Mouse (Mus musculus) right cerebral cortex, adult 2 months (tissue): ENCODE measurements around the gene Ncoa3.

Experiments
- DNase-seq, 2 experiments: peaks; one replicate each; pipeline ENCODE4 v3.0.0; 2021 to 2022; ENCODE audit warnings: low spot score in 2 of 2

The Ncoa3 gene

DNA sequence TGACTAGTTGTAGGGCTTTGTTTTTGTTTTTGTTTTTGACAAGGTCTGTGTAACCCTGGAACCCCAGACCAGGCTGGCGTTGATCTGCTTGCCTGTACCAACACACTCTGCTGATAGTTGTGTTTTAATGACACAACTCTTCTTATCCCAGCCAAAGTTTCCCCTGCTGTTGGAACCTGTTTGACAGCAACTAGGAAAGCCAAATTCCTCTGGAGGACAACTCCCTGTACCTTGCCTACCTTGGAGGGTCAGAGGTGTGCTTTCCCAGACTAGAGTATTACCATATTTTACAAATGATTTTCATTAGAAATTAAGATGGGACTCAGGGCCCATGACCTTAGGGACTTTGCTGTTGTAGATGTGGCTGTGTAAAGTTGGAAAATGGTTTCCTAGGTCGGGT is 9.3 kb downstream of the Ncoa3 start:
- no peak for DNase-seq

DNA sequence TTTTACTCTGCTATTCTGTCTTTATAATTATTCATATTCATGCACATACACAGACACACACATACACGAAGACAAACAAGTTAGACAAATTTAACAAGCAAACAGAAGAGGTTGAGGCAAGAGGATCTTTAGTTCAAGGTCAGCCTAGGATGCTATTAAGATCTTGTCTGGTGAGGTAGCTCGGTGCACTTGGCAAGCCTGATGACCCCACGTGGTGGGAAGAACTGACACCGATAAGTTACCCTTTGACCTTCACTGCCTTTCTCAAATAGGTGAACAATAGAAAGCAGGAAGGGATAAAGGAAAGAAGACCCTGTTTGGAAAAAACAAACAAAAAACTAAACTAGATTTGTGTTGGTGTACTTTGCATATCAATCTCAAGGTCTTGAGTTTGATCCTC is 10.0 kb downstream of the Ncoa3 start:
- DNase-seq: no peak

DNA sequence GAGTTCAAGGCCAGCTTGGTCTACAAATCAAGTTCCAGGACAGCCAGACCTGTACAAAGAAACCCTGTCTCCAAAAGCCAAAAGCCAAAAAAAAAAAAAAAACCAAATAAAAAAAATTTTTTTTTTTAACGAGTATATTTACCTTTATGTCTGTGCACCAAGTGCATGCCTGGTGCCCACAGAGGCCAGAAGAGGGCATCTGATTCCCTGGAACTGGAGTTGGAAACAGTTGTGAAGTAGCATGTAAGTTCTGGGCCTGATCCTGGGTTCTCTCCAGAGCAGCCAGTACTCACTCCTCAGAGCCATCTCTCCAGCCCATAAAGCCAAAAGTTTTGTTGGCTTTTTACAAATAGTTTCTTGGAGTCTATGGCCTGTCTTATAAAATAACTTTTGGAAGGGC is 10.6 kb downstream of the Ncoa3 start:
- DNase-seq: no peak

DNA sequence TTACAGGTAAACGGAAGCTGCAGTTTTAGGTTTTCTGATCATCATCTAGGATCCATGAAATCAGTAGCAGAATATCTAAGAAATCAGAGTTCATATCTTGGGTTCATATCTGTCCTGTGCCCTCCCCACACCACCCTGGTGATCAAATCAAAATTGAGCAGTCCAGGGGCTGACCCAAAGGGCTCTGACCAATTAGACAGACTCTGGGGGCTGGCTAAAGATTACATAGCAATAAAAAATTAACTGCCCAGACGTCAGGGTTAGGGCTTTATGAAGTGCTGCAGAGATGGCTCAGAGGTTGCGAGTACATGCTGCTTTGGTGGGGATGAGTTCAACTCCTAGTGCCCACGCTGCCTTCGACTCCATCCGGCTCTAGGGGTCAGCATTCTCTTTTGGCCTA is 14.6 kb downstream of the Ncoa3 start:
- DNase-seq: no peak

DNA sequence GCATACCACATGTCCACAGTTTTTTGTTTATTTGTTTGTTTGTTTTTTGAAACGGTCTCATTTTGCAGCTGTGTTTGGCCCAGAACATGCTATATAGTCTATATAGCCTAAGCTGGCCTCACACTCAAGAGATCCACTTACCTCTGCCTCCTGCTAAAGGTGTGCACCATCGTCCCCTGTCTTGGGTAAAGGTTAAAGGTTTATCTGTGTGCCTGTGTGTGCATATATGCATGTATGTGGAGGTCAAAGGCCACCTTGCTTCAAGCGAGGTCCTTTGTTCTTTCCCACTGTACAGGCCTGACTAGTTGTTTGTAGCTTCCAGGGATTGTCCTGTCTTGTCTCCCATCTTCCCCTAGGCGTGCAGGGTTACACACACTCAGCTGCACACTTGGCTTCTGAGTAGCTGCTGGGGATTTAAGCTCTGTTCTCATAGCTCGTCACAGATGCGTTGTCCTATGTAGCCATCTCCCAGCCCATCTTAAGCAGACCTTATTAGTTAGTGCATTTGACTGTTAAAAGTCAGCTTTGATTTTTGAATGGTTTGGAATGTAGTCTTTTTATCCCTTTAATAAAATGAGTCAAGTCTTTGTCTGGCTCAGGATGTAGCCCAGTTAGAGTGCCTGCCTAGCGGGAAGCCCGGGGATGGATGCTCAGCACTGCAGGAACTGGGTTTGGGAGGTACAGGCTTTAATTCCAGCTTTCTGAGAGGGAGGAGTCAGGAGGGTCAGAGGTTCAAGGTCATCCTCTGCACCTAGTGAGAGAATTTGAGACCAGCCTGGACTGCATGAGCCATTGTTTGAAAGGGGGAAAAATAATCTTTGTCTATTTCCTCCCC is 16.3 kb downstream of the Ncoa3 start:
- DNase-seq: no peak

DNA sequence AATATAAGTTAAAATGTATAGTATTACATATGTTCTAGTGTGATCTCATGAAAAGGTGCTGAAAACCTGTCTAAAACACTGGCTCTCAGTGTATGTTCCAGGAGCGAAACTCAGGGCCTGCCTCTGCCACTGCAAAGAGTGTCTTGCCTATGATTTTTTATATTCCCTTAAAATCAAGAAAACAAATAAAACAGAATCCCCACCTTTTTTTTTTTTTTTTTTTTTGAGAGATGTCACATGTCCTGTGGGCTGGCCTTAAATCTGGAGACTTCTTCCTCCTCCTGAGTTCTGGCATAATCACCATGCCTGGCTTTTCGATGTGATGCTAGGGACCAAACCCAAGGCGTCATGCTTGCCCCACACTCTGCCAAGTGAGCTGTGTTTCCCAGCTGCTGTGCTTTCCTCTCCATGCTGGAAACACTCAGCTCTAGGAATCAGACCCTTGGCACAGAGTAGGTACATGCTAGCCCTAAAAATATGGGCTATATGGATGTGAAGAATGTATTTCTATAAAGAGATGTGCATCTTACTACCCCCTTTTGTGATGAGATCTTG is 17.0 kb downstream of the Ncoa3 start:
- peak; percentile 15 to 39 for DNase-seq

DNA sequence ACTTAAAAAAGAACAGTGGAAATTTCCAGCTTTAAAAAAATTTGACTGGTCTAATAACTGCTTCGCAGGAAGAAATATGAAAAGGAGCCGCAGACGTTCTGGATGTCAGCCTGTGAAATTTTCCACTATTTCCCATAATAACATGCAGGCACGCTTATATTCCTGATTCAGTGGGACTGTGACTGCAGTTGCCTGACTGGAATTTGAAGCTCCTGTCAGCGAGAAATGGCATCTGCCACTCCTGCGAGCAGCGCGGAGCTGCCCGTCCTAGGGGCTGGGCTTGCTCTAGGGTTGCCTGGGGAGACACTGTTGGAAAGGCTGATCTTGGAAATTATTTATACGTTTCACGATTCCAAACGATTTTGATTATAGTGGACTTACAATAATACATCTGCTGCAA is 17.9 kb downstream of the Ncoa3 start:
- peak in 1 of 2 experiments; percentile 14 for DNase-seq

DNA sequence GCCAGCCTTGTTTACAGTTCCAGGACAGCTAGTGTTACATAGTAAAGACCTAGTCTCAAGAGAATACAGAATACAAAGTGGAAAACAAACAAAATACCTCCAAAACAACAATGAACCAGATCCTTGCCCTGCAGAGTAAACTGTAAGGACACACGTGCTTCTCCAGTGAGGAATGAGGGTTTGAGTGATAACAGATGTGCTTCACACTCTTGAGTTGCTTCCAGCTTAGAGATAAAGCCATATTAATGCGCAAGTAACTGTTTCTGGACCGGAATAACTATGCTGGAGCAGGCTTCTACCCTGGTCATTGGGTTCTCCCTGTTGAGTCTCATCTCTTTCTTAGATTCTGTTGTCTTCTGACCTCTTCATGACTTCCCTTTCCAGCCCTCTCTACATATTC is 19.0 kb downstream of the Ncoa3 start:
- DNase-seq: no peak

DNA sequence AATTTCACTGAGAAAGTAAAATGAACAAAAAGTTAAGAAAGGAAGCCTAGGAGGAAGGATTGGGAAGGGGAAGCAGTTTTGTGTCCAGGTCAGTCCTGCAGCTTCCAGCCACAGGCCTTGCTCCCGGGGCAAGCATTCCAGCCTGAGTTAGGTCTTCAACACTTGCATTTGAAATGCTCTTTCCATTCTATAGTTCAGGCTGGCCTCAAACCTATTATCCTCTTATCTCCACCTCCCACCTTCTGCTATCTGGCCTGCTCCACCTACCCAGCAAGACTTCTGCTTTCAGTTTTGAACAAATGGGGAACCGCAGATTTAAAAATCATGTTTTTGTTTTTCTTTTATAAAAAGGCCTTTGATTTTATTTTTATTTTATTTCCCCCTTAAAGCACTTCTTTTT is 19.7 kb downstream of the Ncoa3 start:
- no peak for DNase-seq

DNA sequence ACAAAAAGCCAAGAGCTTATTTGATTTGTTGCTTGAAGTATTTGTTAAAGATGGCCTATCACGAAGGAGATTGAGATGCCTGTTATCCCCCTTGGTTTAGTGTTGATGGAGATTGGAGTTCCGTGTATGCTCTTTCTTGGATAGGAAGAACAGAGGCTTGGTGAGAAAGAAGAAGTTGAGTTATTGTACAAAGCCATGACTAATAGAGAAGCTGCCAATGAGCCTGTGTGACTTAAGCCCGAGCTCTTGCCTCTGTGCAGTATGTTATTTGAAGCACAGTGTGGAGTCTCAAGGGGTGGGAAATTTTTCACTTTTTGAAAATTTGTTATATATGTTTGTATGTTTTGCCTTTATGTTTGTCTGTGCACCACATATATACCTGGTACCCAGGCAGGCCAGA is 26.3 kb downstream of the Ncoa3 start:
- DNase-seq: no peak

DNA sequence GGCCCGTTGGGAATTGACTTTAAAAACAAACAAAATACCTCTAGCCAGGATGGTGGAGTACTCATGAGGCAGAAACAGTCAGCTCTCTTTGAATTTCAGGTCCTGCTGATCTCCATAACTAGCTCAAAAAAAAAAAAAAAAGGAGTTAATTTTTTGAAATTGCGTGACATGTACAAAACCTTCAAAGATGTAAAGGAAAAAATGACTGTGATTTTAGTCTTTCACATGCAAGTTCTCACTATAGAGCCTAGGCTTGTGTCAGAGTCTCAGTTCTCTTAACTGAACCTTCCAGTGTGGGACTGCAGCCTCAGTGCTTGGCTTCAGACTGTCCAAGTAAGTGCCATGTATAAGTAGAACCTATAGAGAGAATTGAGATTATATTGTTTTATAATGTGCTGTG is 27.6 kb downstream of the Ncoa3 start:
- DNase-seq: no peak

DNA sequence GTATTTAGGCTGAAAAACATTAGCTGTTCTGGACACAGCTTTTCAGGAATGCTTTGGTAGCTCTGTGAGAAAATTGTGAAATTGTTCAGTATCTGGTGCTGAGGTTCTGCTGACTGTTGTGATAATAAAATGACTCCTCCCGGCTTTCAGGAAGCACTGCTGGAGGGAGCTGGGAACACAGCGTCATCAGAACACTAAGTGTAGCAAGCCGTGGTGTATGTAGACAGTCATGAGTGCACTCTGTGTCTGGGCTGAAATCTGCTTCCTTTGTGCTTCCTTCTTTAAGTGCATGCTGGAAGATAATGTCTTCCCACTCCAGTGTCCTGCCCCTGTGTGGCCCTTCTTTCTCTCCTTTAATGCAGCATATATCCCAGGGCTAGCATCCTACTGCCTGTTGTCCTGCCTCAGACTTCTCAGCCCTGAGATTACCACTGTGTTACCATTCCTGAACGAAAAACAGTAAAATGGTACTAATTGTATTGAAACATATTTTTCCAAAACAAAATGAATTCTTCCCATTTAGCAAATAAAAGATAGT is 28.7 kb downstream of the Ncoa3 start:
- no peak for DNase-seq

DNA sequence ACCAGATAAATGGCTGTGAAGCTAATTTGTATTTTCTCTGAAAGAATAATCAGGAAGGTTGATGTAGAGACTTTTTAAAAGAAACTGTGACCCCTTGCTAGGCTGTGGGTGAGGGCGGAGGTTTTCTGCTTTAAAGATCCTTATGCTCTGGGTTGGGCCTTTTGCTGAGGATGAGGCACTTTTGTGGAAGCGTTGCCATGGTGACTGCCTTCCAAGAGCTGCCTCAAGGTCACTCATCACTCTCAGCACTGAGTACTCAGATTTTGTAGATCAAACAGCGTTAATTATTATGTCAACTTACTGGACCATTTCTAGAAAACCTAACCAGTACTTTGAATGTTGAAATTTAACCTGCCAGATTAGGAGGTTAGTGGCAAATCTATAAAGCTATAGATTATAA is 29.2 kb downstream of the Ncoa3 start:
- DNase-seq: peak; percentile 31 to 37

DNA sequence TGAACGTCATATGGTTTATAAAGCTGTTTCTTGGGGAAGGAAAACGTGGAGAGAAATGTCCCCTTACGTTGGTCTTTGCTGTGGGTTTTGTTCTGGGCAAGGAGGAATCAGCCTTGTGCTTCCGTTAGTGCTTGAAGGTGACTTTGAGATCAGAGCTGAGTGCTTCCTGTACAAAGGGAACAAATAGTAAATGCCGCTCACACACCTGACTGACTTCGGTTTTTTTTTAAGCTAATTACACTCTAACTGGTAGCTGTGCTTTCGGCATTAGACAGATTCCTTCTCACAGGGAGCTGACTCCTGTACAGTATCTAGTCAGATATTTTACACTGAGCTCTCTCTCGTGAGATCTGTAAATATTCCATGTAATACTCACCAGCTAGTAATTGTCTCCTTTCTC is 29.9 kb downstream of the Ncoa3 start:
- no peak for DNase-seq

DNA sequence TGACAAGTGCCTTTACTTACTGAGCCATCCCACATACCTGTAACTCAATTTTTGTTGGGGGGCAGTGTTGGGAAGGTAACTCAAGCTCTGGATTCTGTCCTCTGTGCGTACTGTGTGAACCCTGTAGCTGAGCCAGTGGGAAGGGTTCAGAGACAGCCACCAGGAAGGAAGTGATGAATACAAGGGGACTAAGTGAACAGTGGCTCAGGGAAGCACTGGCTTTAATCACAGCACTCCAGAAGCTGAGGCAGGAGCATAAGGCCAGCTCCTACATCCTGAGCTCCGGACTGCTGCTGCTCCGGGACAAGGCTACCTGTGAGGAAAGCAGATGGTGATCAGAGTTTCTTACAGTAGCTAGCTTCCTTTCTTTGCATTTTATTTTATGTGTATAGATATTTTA is 31.6 kb downstream of the Ncoa3 start:
- no peak for DNase-seq

DNA sequence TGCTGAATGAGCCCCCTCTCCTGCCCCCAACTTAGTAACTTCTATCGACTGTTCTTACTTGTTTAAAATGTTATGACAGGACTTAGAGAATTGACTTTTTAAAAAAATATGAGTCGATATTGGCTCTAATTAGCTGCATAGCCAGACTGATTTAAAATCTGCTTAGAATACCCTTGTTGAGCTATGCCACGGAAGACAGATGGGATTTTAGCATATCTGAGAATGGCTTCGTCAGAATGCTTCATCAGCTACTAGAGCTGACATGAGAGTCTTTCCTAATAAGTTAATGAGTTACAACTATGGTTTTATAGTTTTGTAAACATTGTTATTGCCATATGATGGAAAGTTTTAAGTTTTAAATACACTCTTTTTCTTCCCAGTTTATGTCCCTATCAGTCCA is 32.2 kb downstream of the Ncoa3 start:
- no peak for DNase-seq

DNA sequence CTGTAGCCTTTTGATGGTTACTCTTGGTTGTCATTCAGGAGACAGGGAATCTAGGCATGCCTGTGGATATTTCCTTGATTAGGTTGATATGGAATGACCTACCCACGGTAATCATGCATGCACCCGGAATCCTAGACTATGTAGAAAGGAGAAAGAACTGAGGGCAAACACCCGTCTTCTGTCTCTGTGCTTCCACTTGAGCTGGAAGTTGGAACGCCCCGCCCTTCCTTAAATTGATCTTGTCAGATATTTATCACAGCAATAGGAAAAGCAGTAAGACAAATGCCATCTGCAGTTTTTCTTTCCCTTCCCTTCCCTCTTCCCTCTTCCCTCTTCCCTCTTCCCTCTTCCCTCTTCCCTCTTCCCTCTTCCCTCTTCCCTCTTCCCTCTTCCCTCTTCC is 33.5 kb downstream of the Ncoa3 start:
- DNase-seq: no peak

DNA sequence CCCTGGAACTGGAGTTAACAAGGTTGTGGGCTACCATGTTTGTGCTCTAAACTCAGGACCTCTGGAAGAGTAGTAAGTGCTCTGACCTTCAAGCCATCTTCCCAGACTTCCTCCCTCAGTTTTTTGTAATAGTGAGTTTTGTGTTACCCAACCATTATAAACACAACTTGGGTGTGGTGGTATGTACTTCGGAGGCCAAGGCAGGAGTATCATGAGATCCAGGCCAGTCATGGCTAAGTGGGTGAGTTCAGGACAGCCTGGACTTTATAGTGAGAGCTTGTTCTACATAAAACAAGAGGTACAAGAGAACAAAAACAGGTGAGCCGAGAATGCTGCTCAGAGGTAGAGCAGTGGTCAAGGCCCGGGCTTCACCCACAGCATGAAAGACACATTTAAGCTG is 35.4 kb downstream of the Ncoa3 start:
- DNase-seq: no peak

DNA sequence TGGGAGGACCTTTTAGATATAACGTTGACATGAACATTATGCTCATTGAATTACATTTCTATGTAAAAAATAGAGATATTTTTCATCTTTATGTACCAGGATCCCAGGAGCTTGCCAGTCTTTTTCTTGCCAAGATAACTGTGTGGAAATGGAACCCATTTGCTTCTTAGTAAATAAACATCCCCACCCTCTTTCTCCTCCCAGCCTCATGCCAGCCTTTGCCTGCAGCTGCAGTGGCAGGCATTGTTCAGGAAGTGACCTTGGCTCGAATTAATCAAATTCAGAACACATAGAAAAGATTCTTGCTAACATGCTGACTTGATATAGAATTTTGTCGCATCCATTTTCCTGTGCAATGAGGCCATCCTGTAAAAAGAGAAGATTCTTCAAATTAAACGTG is 36.8 kb downstream of the Ncoa3 start:
- no peak for DNase-seq

DNA sequence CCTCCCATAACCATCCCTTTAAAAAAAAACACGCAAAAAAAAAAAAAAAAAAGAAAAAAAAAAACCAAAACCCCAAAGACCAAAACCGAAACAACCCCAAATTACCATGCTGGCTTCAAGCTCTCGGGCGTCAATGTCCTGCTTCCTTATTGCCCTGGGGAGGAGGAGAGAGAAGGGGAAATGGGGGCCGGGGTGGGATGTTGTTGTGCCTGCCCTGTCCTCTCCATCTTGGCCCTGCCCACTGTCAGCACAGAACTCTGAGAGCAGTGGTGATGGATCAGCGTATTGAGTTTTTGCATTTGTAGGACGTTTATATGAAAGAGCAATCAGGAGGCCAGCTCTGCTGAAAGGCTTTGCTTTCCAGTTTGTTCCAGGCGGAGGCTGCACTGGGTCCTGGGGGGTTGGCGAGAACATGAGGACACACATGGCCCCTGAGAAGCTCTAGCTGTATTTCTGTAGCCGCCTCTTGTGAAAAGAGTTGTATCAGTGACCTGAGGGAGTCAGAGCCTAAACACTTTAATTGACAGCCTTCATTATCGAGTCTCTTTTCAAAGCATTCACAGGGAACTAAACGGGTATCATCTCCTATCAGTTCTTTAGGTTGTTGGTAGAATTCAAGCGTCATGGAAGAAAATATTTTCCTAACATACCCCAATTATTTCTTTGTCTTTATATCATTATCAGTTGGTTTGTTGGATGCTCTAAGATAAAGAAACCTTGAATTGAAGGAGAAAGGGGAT is 38.0 kb downstream of the Ncoa3 start:
- no peak for DNase-seq

DNA sequence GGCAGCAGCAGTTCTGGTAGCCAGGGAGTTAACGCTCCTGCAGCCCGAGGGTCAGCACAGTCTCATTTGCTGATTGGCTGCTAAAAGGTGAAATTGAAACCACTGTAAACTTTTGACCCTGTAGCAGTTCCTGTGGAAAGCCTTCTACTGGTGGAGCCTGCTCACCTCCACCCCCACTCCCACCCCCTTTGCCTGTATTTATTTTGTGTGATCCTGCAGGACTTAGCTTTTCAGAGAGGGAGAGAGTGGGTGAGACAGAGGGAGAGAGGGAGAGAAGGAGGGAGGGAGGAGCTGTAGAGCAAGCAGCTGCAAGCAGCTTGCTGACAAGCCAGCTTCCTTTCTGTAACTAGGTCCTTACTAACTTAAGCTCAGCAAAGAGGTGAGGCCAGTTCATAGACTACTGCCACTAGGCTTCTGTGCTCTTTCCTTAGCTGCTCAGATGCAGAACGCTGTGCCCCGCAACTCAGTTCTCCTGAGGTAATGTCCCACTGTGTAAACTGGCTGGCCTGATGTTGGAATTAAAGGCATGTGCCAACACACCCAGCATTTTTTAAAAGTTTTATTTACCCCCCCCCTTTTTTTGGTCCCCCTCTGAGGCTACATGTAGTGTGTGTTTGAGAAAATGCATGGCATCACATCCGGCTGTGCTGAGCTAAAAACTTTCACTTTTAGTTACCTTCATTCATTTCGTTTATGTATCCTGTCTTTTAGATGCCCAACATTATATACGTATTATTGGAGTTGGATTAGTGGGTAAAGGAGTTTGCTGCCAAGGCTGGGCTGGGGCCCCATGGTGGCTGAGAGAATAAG is 38.9 kb downstream of the Ncoa3 start:
- peak in 1 of 2 experiments; percentile 42 for DNase-seq

DNA sequence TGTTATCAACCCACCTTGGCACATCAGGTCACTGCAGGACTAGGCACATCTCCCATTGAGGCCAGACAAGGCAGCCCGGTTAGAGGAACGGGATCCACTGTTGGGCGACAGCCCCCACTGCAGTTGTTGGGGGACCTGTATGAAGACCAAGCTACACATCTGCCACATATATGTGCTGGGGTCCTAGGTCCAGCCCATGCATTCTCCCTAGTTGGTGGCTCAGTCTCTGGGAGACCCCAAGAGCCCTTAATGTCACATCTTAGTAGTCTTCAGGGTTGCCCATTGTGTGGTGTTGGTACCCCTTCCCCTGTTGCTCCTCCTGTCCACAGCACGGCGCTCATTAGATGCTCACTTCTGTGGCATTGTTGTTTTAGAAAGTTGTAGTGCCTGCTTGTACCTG is 40.2 kb downstream of the Ncoa3 start:
- no peak for DNase-seq
